Mouse (Mus musculus) testis, adult 2 months (tissue): ENCODE results near the gene 2210407C18Rik.

Source experiments
- CTCF ChIP-seq: fragments of 200-500 bp; IDR thresholded peaks from 2 replicates; pipeline ENCODE4 v1.5.1; 2012; ENCODE audit warnings: low read depth, mild to moderate bottlenecking, inconsistent platforms, low read length, moderate library complexity; ENCODE audit not compliant: control insufficient read depth, insufficient read depth, insufficient replicate concordance
- POLR2A ChIP-seq: fragments of 200-500 bp; IDR thresholded peaks from 2 replicates; pipeline ENCODE4 v1.6.1; 2012; ENCODE audit warnings: low read depth, mild to moderate bottlenecking, inconsistent platforms, low read length, moderate library complexity; ENCODE audit not compliant: control insufficient read depth

GRCm38 (mm10) chr11:58618793-58619192 is 2.9 kb upstream of the 2210407C18Rik start:
- TF ChIP-seq CTCF (no peak), POLR2A (no peak)
